Mouse (Mus musculus) G1E-ER4 (cell line): ENCODE results near the gene Fos. TPM values are rescaled to one million over a fixed set of nuclear protein-coding genes. Genes with fewer than 3 reads are reported as not detected.

ENCODE experiments used
- GATA1 ChIP-seq: IDR thresholded peaks from one replicate; pipeline ENCODE4 v1.8.0; 2012; ENCODE audit warnings: low read length, inconsistent platforms
- polyA plus RNA-seq: library from polyadenylated mRNA; stranded (reverse); fragments of >175 nt; gene quantifications from 2 replicates; pipeline ENCODE4 v1.2.3, GENCODE M21; 2012

Gene Fos
- polyA plus RNA-seq, 1 experiment, result 2.8 TPM

- TF ChIP-seq GATA1, result no peak
Measured at GRCm38 (mm10) chr12:85492084-85492645, 18.5 kb downstream of the Fos start.

GRCm38 (mm10) chr12:85496336-85496735, 22.6 kb downstream of the Fos start:
- no peak for TF ChIP-seq GATA1

- no peak for TF ChIP-seq GATA1
Measured at GRCm38 (mm10) chr12:85496755-85497154, 23.1 kb downstream of the Fos start.

GRCm38 (mm10) chr12:85497310-85498135, 23.8 kb downstream of the Fos start:
- no peak for TF ChIP-seq GATA1

GRCm38 (mm10) chr12:85499001-85499400, 25.3 kb downstream of the Fos start:
- TF ChIP-seq GATA1, result no peak

- no peak for TF ChIP-seq GATA1
Measured at GRCm38 (mm10) chr12:85502682-85503081, 29.0 kb downstream of the Fos start.

DNA sequence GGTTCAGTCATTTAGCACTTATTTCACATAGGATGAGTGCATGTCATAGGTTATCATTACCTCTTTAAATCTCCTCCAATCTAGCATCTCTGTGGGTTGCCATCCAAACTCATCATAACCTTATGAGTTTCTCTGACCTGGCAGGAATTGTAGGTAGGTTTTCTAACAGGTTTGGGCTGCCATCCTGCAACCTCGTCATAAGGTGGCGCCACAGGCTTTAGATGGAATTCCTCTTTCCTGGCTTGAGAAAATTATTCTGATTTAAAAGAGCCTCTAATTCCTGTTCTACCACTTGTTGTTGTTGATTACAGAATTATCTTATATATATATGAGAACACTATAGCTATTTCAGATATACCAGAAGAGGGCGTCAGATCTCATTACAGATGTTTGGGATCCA, 34.5 kb downstream of the Fos start:
- TF ChIP-seq GATA1, result no peak

- TF ChIP-seq GATA1, result no peak
Measured at GRCm38 (mm10) chr12:85510013-85510412, 36.3 kb downstream of the Fos start.

- TF ChIP-seq GATA1, result no peak
Measured at GRCm38 (mm10) chr12:85513789-85514447, 40.2 kb downstream of the Fos start.

- TF ChIP-seq GATA1, result no peak
Measured at GRCm38 (mm10) chr12:85514958-85515357, 41.3 kb downstream of the Fos start.

- TF ChIP-seq GATA1, result no peak
Measured at GRCm38 (mm10) chr12:85515865-85516264, 42.2 kb downstream of the Fos start.

- no peak for TF ChIP-seq GATA1
Measured at GRCm38 (mm10) chr12:85517339-85517738, 43.6 kb downstream of the Fos start.

DNA sequence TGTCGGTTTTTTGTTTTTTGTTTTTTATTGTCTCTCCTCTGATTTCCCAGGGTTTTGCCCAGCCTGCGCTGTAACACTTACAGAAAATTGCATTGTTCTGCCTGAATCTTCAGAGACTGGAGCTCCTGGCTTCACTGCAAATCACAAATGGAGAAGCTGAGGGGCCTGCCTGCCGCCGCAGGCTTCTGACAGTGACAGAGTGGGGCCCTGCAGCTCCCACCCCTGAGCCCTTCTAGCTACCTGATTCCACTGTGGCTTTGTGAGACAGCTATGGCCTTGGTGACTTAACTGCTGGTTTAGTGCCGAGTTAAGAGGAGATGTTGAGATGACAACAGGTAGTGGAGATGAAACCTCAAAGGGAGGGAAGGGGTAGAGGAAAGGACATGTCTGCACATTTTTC, 44.3 kb downstream of the Fos start:
- TF ChIP-seq GATA1, result no peak

- TF ChIP-seq GATA1, result no peak
Measured at GRCm38 (mm10) chr12:85519553-85519952, 45.9 kb downstream of the Fos start.

DNA sequence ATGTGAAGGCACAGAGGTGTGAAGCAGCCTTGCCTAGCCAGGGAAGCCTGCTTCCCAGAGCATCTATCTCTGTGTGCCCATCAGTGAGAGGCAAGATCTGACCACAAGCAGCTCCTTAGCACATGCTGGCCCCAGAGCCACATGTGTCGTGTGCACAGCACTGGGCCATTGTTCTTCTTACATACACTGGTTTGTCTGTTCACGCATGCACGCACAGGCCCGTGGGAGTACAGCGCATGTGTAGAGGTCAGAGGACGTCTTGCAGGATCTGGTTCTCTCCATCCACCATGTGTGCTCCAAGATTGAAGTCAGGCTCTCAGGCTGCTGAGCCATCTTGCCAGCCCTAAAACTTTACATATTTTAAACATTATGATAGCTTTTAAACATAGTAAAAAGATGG, 47.4 kb downstream of the Fos start:
- no peak for TF ChIP-seq GATA1

DNA sequence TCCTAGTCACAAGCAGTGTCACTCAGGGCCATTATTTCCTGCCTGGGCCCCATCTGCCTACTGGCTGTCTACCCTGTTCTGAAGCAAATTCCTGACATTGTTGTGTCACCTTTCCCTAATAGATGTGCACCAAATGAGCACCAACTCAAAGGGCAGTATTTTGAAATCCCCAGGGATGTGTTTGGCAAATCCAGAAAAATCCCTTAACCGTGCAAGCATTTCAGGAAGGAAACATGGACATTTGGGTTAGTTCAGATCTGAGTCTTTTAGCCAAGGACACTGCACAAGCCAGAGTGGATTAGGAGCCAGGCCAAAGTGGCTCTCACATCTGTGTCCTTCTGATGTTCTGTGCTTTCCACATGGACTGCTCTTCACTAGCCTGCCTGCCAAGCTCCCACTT, 48.0 kb downstream of the Fos start:
- TF ChIP-seq GATA1, result no peak

DNA sequence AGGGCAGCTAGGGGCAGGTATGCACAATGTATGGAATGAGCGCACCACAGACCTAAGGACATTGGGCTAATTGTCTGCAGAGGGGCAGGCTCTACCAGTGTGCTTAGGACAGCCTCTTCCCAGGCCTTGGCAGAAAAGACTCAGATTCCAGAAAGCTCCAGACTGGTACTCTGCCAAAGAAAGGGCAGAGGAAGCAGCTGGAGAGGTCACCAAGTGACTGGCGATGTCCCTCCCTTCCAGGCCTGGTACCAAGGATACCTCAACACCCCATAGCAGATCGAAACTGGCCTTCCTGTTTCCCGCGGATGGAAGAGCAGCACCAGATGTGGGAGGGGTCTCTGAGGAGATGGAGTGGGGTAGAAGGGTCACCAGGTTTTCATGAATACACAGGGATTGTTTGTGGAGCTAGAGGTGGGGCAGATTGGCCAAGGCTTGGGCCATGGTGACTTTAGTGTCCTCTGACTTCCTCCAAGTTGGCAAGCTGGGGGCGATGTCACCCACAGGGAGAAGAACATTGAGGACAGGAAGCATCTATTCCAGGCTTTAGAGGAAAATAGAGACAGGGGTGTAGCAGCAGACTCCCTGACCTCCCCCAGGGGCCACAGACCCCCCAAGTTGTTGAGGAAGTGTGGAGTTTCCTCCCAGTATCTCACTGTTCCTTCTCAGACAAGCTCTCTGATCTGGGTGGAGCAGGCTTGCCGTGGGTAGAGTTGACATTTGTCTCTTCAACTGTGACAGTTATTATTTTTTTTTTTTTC, 49.1 kb downstream of the Fos start:
- TF ChIP-seq GATA1, result no peak
